Mouse (Mus musculus): ENCODE measurements around the gene Limk1. TPM values are rescaled to one million over a fixed set of nuclear protein-coding genes. Genes with fewer than 3 reads are reported as not detected.

Gene Limk1
- polyA plus RNA-seq, 1 experiment from 2014 or later, result 4.1 TPM

DNA sequence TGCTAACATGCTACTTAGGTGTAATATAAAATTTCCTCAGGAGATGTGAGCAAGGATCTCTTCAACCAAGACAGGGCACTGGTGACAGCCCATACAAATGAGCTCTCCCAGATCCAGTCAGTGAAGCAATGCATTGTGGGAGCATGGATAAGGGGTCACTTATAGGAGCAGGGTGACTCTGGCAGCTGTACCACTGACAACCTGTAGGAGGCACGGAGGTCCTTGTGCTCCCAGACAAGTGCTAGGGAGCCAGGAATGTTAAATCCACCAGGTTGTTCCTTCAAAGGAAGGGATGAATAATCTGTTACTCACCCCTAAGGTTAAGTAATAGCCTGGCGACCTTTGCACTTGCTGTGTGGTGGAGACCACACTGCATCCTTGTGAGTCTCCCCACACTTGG is 6.7 kb upstream of the Limk1 start:
- 14% methylated on average over 2 of the region's 2 CpGs for WGBS
- H3K36me3 ChIP-seq, result no peaks in the 10 kb centered on the region
- H3K27me3 ChIP-seq (replicated peaks), result no peaks in the 10 kb centered on the region
- H3K4me3 ChIP-seq (replicated peaks), result no peak overlapping the region
- no peak overlapping the region for H3K4me2 ChIP-seq (replicated peaks)
- no peaks in the 10 kb centered on the region for H3K9me3 ChIP-seq
- no peak overlapping the region for H3K9ac ChIP-seq
- H3K27ac ChIP-seq, result no peak overlapping the region
- H3K4me1 ChIP-seq (replicated peaks), result no peaks in the 10 kb centered on the region
- no peak for ATAC-seq

DNA sequence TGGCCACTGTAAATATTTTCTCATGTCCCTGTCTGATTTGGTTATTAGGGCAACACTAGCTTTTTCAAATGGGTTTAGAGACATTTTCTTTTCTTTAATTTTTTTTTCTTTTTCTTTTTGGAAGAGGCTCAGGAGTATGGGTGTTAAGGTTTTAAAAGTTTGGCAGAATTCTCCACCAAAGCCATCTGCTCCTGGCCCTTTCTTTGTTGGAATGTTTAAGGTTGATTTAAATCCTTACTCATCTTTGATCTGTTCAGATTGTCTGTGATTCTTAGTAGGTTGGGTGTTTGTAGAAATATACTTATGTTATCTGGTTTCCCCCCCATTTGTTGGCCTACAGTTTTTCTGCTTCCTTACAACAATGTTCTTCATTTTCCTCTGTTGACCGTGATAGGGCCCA is 4.3 kb upstream of the Limk1 start:
- Histone ChIP-seq H3K4me3 (replicated peaks) (no peak overlapping the region), H3K36me3 (no peaks in the 10 kb centered on the region), H3K9me3 (no peaks in the 10 kb centered on the region), H3K9ac (no peak overlapping the region), H3K27ac (no peak overlapping the region), H3K27me3 (replicated peaks) (no peaks in the 10 kb centered on the region), H3K4me2 (replicated peaks) (no peak overlapping the region), H3K4me1 (replicated peaks) (peaks cover 8% of the 10 kb centered on the region; the same call in 1 of the 2 replicates)
- 85% methylated on average over 1 of the region's 1 CpGs for WGBS
- ATAC-seq, result no peak

DNA sequence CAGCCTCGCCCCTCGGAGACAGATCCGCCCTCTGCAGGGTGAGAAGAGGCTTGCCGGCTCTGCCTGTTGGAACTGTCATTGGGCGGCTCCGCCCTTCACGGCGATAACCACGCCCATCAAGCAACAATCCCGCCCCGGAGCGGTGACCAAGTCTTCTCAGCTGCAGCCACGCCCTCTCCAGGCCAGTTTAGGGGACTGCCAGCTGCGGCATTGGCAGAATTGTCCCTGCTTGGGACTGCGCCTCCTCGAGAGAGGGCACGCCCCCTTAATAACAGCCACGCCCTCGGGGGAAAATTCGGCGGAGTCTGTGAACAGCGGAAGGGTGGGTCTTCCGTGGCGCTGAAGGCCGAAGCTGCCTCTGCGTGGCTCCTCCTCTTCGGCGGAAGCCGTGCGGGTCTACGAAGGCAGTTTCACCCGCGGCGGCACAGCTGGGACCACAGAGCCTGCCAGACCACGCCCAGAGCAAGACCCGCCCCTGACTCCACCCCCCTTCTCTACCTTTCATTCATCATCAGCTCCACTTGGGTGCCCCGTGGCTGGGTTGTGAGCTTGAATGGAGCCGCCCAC is 403 bp upstream of the Limk1 start:
- H3K36me3 ChIP-seq, result no peaks in the 10 kb centered on the region
- peak; percentile 98 for ATAC-seq
- H3K27ac ChIP-seq, result peak overlapping the region; percentile 78
- peaks cover 9% of the 10 kb centered on the region; the same call in 1 of the 2 replicates for H3K4me1 ChIP-seq (replicated peaks)
- H3K9ac ChIP-seq, result peak overlapping the region; percentile 34; the same call in 1 of the 2 replicates
- under 1% methylated on average over 38 of the region's 38 CpGs for WGBS
- peak overlapping the region; percentile 96 for H3K4me2 ChIP-seq (replicated peaks)
- peak overlapping the region; percentile 83 for H3K4me3 ChIP-seq (replicated peaks)
- H3K27me3 ChIP-seq (replicated peaks), result no peaks in the 10 kb centered on the region
- no peaks in the 10 kb centered on the region for H3K9me3 ChIP-seq

DNA sequence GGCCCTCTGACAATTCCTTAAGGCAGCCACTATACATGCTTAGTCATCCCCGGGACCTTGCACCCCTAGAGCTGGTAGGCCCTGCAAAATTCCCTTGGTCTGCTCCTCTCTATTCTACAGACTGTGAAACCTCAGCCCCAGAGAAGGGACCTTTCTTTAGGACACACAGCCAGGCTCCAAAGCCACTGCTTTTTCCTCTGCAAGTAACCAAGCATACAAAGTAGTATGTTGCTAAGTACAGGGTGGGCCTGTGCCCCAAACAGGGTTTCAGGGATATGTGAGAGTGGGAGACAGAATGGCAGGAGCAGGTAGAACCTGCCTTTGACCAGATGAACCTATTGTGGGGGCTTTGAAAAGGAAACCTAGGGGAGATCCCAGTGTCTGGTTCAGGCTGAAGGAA is 1.2 kb downstream of the Limk1 start:
- WGBS, result 91% methylated on average over 1 of the region's 1 CpGs
- peaks cover 9% of the 10 kb centered on the region; the same call in 1 of the 2 replicates for H3K4me1 ChIP-seq (replicated peaks)
- H3K9ac ChIP-seq, result peak overlapping the region; percentile 70; the same call in 1 of the 2 replicates
- no peak overlapping the region for H3K27ac ChIP-seq
- peak overlapping the region; percentile 96 for H3K4me2 ChIP-seq (replicated peaks)
- H3K36me3 ChIP-seq, result no peaks in the 10 kb centered on the region
- 0 out of 2 replicates have a peak overlapping the region, but pooled peaks have one; percentile 83 for H3K4me3 ChIP-seq (replicated peaks)
- ATAC-seq, result no peak
- H3K27me3 ChIP-seq (replicated peaks), result no peaks in the 10 kb centered on the region
- H3K9me3 ChIP-seq, result no peaks in the 10 kb centered on the region

DNA sequence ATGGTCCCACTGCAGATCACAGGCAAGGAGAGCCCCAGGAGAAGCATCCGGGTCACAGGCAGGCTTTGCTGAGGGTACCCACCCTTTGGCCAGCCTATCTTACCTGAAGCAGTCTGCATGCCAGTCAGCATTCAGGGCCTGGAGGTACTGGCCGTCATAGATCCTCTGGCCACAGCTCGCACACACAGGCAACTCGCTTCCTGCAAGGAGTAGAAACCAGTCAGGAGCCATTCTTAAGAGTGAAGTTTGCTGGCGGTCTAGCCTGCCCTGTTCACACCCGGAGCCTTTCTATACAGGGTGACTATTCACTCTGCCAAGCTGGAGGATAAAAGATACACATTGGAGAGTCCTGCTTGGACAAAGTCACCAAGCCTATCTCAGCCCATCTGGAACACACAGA is 1.9 kb downstream of the Limk1 start:
- 90% methylated on average over 6 of the region's 6 CpGs for WGBS
- no peaks in the 10 kb centered on the region for H3K36me3 ChIP-seq
- H3K27me3 ChIP-seq (replicated peaks), result no peaks in the 10 kb centered on the region
- peaks cover 9% of the 10 kb centered on the region; the same call in 1 of the 2 replicates for H3K4me1 ChIP-seq (replicated peaks)
- no peaks in the 10 kb centered on the region for H3K9me3 ChIP-seq
- no peak overlapping the region for H3K4me3 ChIP-seq (replicated peaks)
- no peak overlapping the region for H3K4me2 ChIP-seq (replicated peaks)
- no peak overlapping the region for H3K27ac ChIP-seq
- no peak overlapping the region for H3K9ac ChIP-seq
- ATAC-seq, result no peak

DNA sequence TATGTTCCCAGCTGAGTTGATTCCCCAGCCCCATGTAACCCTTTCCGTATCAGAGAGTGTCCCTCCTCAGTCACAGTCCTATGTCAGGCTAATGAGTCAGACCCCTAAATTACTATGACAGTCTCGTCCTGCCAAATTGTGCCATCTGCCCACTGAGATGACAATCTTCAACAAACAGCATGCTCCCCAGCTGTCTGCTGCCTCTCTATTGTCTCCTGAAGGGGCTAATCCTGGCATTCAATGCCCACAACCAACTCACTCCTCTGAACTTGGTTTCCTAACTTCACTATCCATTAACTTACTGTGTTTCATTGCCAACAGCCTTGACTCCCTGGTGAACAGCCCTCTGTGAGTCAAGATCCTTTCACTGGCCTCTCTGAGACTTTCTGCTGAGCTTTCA is 4.0 kb downstream of the Limk1 start:
- Histone ChIP-seq H3K4me3 (replicated peaks) (no peak overlapping the region), H3K27me3 (replicated peaks) (no peaks in the 10 kb centered on the region), H3K9me3 (no peaks in the 10 kb centered on the region), H3K9ac (no peak overlapping the region), H3K4me2 (replicated peaks) (no peak overlapping the region), H3K4me1 (replicated peaks) (peaks cover 26% of the 10 kb centered on the region), H3K36me3 (no peaks in the 10 kb centered on the region), H3K27ac (no peak overlapping the region)
- no peak for ATAC-seq
- WGBS, result 88% methylated on average over 2 of the region's 2 CpGs

DNA sequence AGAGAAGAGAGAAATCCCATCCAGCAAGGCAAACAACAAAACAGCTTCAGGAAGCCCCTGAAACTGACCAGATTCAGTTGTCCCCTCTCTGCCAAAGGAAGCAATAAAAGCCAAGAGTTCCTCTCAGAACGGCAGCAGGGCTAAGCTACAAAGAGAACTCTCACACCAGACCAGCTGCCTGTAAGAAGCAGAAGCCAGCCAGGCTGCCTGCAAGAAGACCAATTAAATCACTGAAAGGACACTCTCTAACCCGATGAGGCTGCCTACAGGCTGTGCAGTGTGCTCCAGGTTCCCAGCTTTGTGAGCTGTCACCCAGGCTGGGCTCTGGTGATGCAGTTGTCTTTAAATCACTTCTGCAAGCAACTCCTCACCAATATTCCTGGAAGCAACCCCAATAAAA is 4.6 kb downstream of the Limk1 start:
- 61% methylated on average over 2 of the region's 2 CpGs for WGBS

DNA sequence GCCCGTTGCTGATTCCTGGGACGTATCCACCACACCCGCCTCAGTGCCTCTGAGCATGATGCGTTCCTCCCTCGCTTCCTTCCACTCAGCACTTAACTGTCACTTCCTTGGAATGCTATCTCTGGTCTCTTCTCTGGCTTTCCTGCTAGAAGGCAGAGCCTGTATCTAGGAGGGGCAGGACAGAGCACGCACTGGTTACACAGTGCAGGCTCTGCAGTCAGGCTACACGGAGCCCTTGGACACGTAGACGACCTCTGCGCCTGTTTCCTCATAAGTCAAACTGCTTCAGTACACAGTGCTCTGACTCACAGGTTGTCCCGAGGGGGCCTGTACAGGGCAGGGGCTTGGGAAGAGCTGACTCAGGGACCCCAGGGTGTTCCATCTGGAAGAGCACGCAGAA is 8.2 kb downstream of the Limk1 start:
- peak; percentile 26 for ATAC-seq
- Histone ChIP-seq H3K4me2 (replicated peaks) (0 out of 2 replicates have a peak overlapping the region, but pooled peaks have one; percentile 14), H3K9ac (peak overlapping the region; percentile 12; the same call in 1 of the 2 replicates), H3K27ac (peak overlapping the region; percentile 14; the same call in 1 of the 2 replicates), H3K36me3 (no peaks in the 10 kb centered on the region), H3K9me3 (no peaks in the 10 kb centered on the region), H3K4me1 (replicated peaks) (peaks cover 42% of the 10 kb centered on the region), H3K4me3 (replicated peaks) (no peak overlapping the region), H3K27me3 (replicated peaks) (no peaks in the 10 kb centered on the region)
- WGBS, result 26% methylated on average over 12 of the region's 12 CpGs

More for the DNA sequence above, 4.6 kb downstream of the Limk1 start:
- Histone ChIP-seq H3K4me1 (replicated peaks) (peaks cover 28% of the 10 kb centered on the region), H3K9ac (no peak overlapping the region), H3K27ac (no peak overlapping the region), H3K36me3 (no peaks in the 10 kb centered on the region), H3K4me3 (replicated peaks) (no peak overlapping the region), H3K4me2 (replicated peaks) (no peak overlapping the region), H3K27me3 (replicated peaks) (no peaks in the 10 kb centered on the region), H3K9me3 (no peaks in the 10 kb centered on the region)
- ATAC-seq, result no peak

DNA sequence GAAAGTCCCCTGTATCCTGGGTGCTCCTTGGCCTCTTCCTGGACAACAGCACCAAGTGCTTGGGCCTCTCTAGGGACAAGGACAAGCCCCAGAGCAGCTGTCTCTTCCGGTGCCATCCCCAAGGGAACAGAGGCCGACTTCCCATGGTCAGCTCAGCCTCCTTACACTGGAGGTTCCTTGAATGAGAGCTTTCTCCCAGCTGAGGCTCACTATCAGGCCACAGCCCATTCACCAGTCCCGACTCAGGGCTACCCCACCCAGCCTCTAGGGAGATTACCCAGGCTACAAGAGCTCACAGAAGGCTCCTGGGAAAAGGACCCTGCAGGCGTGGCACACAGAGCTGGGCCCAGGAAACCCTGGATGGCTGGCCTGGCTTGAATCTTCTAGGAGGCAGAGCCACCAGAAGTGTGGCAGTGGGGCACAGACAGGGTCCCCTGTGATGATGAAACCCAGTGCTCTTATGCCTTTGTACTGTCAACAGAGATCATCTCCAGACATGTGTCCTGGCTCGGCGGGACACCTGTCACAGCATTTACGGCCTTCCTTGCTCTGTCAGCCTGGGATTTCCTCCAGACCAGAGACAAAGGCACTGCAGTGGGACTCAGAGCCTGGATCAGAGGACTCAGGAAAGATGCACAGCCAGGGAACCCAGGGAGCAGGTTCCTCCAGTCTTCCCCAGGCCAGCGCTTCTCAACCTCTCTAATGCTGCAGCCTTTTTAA is 9.4 kb downstream of the Limk1 start:
- H3K4me2 ChIP-seq (replicated peaks), result no peak overlapping the region
- no peak overlapping the region for H3K4me3 ChIP-seq (replicated peaks)
- 0 out of 2 replicates have a peak overlapping the region, but pooled peaks have one; percentile 9 for H3K9ac ChIP-seq
- H3K27me3 ChIP-seq (replicated peaks), result no peaks in the 10 kb centered on the region
- H3K9me3 ChIP-seq, result no peaks in the 10 kb centered on the region
- ATAC-seq, result no peak
- WGBS, result 53% methylated on average over 8 of the region's 8 CpGs
- peaks cover 42% of the 10 kb centered on the region for H3K4me1 ChIP-seq (replicated peaks)
- no peaks in the 10 kb centered on the region for H3K36me3 ChIP-seq
- peak overlapping the region; percentile 59; the same call in 1 of the 2 replicates for H3K27ac ChIP-seq

DNA sequence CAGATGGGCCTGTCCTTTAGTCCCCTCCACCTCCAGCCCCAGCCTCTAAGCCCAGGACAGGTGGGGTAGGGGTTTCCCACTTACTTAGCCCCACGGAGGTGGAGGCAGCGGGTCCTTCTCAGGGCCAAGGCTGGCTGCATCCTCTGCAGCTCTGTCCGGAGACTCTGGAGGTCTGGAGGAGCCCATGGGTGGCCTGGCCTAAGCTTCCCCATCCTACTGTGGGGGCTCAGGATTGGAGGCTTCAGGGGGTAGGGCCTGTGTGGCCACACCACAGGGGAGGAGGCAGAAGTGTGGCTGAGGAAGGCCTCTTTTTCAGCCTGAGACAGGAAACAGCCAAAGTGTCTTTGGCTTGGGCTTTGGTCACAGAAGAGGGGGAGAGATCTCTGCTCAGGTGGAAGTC is 10.4 kb downstream of the Limk1 start:
- no peaks in the 10 kb centered on the region for H3K9me3 ChIP-seq
- no peaks in the 10 kb centered on the region for H3K36me3 ChIP-seq
- no peak overlapping the region for H3K9ac ChIP-seq
- 85% methylated on average over 3 of the region's 3 CpGs for WGBS
- no peak overlapping the region for H3K27ac ChIP-seq
- no peaks in the 10 kb centered on the region for H3K27me3 ChIP-seq (replicated peaks)
- H3K4me1 ChIP-seq (replicated peaks), result peaks cover 42% of the 10 kb centered on the region
- no peak overlapping the region for H3K4me3 ChIP-seq (replicated peaks)
- ATAC-seq, result no peak
- no peak overlapping the region; the same call in 1 of the 2 replicates for H3K4me2 ChIP-seq (replicated peaks)

DNA sequence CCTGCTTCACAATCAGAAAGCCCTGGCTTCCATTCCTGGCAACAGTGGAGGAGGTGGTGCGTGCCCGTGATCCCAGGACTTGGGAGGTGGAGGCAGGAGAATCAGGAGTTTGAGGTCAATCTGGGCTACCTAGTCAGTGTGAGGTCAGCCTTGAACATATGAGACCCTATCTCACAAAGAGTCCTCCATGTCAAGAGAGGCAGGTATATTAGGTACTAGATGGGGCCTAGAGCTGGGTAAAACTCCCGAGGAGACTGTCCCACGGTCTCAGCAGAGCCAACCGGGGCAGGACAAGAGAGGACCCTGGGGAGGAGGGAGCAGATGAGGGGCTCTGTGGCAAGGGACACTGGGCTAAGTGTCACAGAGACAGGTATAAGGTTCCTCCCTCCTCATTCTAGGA is 10.9 kb downstream of the Limk1 start:
- no peaks in the 10 kb centered on the region for H3K36me3 ChIP-seq
- ATAC-seq, result no peak
- H3K9me3 ChIP-seq, result no peaks in the 10 kb centered on the region
- H3K27ac ChIP-seq, result no peak overlapping the region
- peaks cover 42% of the 10 kb centered on the region for H3K4me1 ChIP-seq (replicated peaks)
- H3K27me3 ChIP-seq (replicated peaks), result no peaks in the 10 kb centered on the region
- no peak overlapping the region for H3K4me3 ChIP-seq (replicated peaks)
- no peak overlapping the region for H3K4me2 ChIP-seq (replicated peaks)
- no peak overlapping the region for H3K9ac ChIP-seq
- WGBS, result 90% methylated on average over 5 of the region's 5 CpGs

DNA sequence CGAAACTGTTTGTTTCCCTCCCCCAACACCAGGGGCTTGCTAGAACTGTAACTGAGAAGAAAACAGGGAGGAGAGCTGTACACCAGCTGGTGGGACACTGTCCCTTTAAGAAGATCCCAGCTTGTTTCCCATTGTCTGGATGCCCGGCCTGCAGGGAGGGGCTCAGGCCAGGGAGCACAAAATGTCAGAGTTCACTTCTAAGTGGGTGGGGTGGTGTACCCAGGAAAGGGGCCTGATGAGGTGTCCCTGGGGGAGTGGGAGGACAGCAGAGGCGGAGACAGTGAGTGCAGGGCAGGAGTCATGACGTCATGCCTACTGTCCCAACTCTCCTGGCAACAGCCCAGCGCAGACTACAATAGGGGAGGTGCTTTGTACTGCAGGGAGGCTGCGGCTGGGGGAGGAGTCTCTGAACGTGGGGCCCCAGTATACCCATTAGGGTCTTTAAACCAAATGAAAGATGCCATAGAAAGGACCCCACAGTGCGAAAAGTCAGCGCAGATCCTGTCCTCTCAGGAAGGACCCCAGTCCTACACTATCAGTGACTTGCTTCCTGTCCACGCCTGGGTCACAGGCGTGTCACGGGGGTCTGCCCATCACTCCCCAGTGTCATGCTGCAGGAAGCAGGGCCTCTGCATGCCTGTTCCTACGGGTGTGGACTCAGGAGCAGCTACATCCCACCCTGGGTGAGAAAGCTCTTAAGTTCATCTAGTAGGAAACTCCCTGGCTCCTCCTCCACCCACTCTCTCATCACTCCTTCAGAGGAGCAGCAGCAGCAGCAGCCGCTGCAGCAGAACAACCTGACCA is 12.2 kb downstream of the Limk1 start:
- H3K27me3 ChIP-seq (replicated peaks), result no peaks in the 10 kb centered on the region
- H3K9ac ChIP-seq, result peak overlapping the region; percentile 26
- no peaks in the 10 kb centered on the region for H3K36me3 ChIP-seq
- H3K9me3 ChIP-seq, result no peaks in the 10 kb centered on the region
- H3K4me2 ChIP-seq (replicated peaks), result peak overlapping the region; percentile 73
- peak overlapping the region; percentile 86 for H3K27ac ChIP-seq
- peaks cover 41% of the 10 kb centered on the region for H3K4me1 ChIP-seq (replicated peaks)
- ATAC-seq, result peak; percentile 91
- H3K4me3 ChIP-seq (replicated peaks), result peak overlapping the region; percentile 35
- WGBS, result 5% methylated on average over 14 of the region's 14 CpGs
